Mouse (Mus musculus): ENCODE results near the gene Mkrn2os.
A peak's percentile ranks its signal among the peaks of the same experiment; 100 is the strongest.

Gene Mkrn2os

DNA sequence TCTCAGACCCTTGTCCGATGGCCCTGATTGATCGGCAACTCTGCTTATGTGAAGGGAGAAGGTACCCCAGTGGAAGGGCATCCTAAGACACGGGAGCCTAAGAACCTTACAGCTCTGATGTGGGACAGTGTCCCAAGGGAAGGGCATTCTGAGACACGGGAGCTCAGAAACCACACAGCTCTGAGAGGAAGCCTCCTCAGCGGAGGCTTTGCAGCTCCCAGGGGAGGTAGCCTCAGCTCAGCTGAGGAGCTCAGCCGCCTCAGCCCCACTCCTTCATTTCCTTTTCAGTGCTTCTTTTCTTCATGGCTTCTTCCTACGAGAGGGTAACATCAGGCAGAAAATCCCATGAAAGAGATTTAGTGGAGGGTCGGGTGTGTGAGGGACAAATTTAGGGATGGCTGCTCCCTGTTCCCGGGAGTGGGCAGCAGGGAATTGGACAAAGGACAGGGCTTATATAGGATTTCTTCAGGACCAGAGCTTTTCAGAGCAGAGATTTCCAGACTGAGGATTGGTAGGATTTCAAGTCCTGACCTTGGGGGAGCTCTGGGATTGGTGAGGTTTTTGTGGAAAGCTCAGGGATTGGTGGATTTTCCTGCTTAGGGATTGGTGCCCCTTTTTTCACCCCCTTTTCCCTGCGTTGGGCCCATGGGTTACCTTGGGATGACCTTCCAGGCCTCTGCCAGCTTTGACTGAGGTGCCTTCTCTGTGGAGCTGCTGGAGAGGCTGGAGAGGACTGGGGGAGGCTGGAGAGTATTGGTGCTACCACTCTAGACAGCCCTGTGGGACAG, 9.9 kb downstream of the Mkrn2os start:
- no peak for DNase-seq (ENCODE audit: low spot score in 2 of 2)

GRCm38 (mm10) chr6:115580810-115581209, 11.6 kb downstream of the Mkrn2os start:
- no peak for DNase-seq (ENCODE audit: low spot score in 2 of 2)

- no peak for DNase-seq (ENCODE audit: low spot score in 2 of 2)
These were observed 14.4 kb downstream of the Mkrn2os start for GRCm38 (mm10) chr6:115577941-115578340.

DNA sequence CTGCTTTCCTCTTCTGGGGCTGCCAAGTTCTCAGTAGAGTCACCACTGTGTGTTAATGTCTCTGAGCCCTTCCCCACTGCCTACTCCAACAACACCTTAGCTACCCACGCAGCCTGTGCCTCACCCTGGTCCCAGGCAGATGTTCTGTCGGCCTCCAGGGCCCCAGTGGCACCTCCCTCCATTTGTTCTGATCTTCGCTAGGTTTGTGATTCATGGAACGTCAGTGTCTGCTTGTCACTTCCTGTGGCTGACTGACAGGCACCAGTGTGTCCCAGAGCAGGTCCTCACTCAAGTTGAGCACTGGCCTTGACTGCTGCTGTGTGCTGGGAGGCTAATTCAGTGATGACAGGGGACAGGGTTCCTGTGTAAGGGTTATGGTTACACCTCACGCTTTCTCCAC, 15.0 kb downstream of the Mkrn2os start:
- DNase-seq (ENCODE audit: low spot score in 2 of 2): no peak

- no peak for DNase-seq (ENCODE audit: low spot score in 2 of 2)
These were observed 18.2 kb downstream of the Mkrn2os start for GRCm38 (mm10) chr6:115574171-115574570.

DNA sequence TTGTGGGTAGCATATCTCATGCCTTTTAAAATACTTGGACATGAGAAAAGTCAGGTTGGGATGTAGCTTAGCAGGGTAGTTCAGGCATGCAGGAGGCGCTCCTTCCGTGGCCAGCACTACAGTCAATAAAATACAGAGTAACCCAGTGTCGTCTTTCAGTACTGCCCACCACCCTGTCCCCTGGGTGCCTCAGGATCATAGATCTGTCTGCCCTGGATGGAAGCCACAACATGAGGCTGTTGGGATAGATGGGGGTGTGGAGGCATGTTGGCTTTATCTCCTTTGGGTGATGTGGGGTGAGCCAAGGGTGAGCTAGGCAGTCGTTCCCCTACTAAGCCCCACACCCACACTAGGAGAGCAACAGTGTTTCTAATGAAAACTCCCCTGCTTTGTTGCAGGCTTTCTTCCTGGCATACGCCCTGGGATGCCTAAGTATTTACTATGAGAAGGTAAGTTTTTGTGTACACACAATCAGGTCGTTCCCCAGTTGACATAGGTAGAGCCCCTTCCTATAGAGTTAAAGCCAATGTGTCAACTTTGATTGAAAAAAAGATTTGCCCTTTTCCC, 26.8 kb downstream of the Mkrn2os start:
- no peak for DNase-seq (ENCODE audit: low spot score in 2 of 2)

- DNase-seq (ENCODE audit: low spot score in 2 of 2): no peak
These were observed 32.4 kb downstream of the Mkrn2os start for GRCm38 (mm10) chr6:115559651-115560632.

DNA sequence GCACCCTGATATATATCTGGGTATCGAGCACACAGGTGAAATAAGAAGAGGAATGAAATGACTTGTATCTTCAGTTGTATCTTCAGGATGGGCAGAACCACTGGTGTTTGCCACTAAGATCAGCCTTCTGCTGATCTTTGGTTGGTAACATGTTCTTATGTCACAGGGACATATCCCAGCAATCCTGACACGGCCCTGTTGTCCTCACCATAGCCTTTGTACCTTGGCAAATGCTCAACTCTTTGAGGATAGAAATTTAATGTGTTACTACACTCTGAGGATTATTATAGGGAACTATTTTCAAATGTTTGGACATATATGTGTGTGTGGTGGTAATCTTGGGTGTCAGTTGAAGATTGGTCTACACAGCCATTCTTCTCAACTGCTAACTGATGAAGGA, 34.2 kb downstream of the Mkrn2os start:
- no peak for DNase-seq (ENCODE audit: low spot score in 2 of 2)

GRCm38 (mm10) chr6:115555485-115555884, 36.9 kb downstream of the Mkrn2os start:
- no peak for DNase-seq (ENCODE audit: low spot score in 2 of 2)

GRCm38 (mm10) chr6:115546276-115546675, 46.1 kb downstream of the Mkrn2os start:
- DNase-seq (ENCODE audit: low spot score in 2 of 2): peak in 1 of 2 experiments; percentile 55

- DNase-seq (ENCODE audit: low spot score in 2 of 2): peak; percentile 96 to 99
These were observed 47.9 kb downstream of the Mkrn2os start, which contains the start of gene Tsen2 for GRCm38 (mm10) chr6:115544442-115544970. Tsen2 (plus strand) TSS chr6:115544664.

- DNase-seq (ENCODE audit: low spot score in 2 of 2): no peak
These were observed 50.0 kb downstream of the Mkrn2os start for GRCm38 (mm10) chr6:115542341-115542740.

- DNase-seq (ENCODE audit: low spot score in 2 of 2): no peak
These were observed 50.6 kb downstream of the Mkrn2os start for GRCm38 (mm10) chr6:115541676-115542275.

GRCm38 (mm10) chr6:115538645-115539429, 53.5 kb downstream of the Mkrn2os start:
- DNase-seq (ENCODE audit: low spot score in 2 of 2): peak; percentile 73 to 88

GRCm38 (mm10) chr6:115536169-115536568, 56.2 kb downstream of the Mkrn2os start:
- DNase-seq (ENCODE audit: low spot score in 2 of 2): no peak

DNA sequence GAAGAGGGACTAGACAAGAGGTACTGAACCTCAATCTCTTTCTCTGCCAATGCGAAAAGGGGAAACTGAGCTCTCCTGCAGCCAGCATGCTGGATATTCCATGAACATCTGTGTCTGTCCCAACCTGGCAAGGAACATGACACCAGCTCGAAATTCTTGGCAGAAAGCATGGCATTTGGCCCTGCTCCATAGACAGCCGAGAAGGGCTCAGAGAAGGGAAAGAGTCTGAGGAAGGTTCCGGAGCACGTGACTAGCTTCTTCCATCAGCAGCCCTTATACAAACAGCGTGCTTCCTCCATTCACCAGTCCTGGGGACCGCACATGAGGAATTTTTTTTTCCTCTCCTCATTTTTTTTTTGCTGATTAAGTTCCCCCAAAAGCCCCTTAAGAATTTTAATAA, 57.8 kb downstream of the Mkrn2os start:
- peak; percentile 35 to 75 for DNase-seq (ENCODE audit: low spot score in 2 of 2)

Measured in cerebellum, postnatal 4 days (tissue).